ENCODE assay signal across 7 mouse cellular contexts in the genomic region with DNA sequence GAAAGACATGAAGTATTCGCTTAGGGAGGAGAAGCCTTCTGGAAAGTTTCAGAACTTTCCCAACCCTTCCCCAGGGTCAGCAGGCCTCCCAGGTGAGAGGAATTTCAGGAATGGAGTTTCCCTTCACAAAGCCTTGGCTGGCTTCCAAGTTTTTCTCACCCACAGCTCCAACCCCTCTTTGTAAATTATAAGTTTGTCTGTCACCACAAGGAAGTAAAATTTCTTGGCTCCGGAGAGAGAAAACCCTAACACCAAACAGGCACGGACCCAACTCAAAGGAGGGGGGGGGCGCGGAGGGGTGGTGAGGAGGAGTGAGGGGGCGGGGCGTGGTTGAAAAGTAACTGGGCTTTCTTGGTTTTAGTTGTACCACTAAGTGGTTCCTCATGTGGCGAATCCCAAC. TPM values are rescaled to one million over a fixed set of nuclear protein-coding genes. Genes with fewer than 3 reads are reported as not detected.
DNase-seq lines count a peak whose midpoint lies in the region; ATAC-seq lines count a peak whose summit lies in the region.

No protein-coding gene starts in this region.

- 7% methylated on average over 8 of the region's 8 CpGs for WGBS in forebrain, embryonic 14.5 days
- WGBS in hindbrain, embryonic 13.5 days, result 6% methylated on average over 8 of the region's 8 CpGs
- 3% methylated on average over 8 of the region's 8 CpGs for WGBS in limb, embryonic 15.5 days
- WGBS in midbrain, embryonic 13.5 days, result 13% methylated on average over 8 of the region's 8 CpGs

- H3K27ac ChIP-seq in forebrain, embryonic 14.5 days (ENCODE audit: low read depth, low read length), result no peak overlapping the region
- no peak overlapping the region for H3K27ac ChIP-seq in hindbrain, embryonic 13.5 days
- H3K27ac ChIP-seq in limb, embryonic 15.5 days, result no peak overlapping the region
- H3K27ac ChIP-seq in midbrain, embryonic 13.5 days, result no peak overlapping the region

- H3K27me3 ChIP-seq in forebrain, embryonic 14.5 days (replicated peaks; ENCODE audit: control insufficient read depth, insufficient read depth, low read length), result no peaks in the 10 kb centered on the region
- 0 out of 2 replicates have a peak, but pooled peaks cover 7% of the 10 kb centered on the region for H3K27me3 ChIP-seq in hindbrain, embryonic 13.5 days
- H3K27me3 ChIP-seq in limb, embryonic 15.5 days, result no peaks in the 10 kb centered on the region
- H3K27me3 ChIP-seq in midbrain, embryonic 13.5 days, result no peaks in the 10 kb centered on the region

- H3K36me3 ChIP-seq in forebrain, embryonic 14.5 days (ENCODE audit: control insufficient read depth, insufficient read depth, low read length), result no peaks in the 10 kb centered on the region
- H3K36me3 ChIP-seq in hindbrain, embryonic 13.5 days, result no peaks in the 10 kb centered on the region
- H3K36me3 ChIP-seq in limb, embryonic 15.5 days, result no peaks in the 10 kb centered on the region
- no peaks in the 10 kb centered on the region for H3K36me3 ChIP-seq in midbrain, embryonic 13.5 days

- no peaks in the 10 kb centered on the region for H3K9me3 ChIP-seq in forebrain, embryonic 14.5 days (replicated peaks; ENCODE audit: control insufficient read depth, low read length)
- no peaks in the 10 kb centered on the region for H3K9me3 ChIP-seq in hindbrain, embryonic 13.5 days
- H3K9me3 ChIP-seq in limb, embryonic 15.5 days, result no peaks in the 10 kb centered on the region
- H3K9me3 ChIP-seq in midbrain, embryonic 13.5 days, result no peaks in the 10 kb centered on the region

- peak overlapping the region; percentile 66; the same call in 1 of the 2 replicates for H3K9ac ChIP-seq in forebrain, embryonic 14.5 days (ENCODE audit: low read length)
- H3K9ac ChIP-seq in hindbrain, embryonic 13.5 days, result 0 out of 2 replicates have a peak overlapping the region, but pooled peaks have one; percentile 74
- no peak overlapping the region for H3K9ac ChIP-seq in limb, embryonic 15.5 days
- H3K9ac ChIP-seq in midbrain, embryonic 13.5 days (replicated peaks), result 0 out of 2 replicates have a peak overlapping the region, but pooled peaks have one; percentile 14

- peak overlapping the region; percentile 99 for H3K4me2 ChIP-seq in forebrain, embryonic 14.5 days (ENCODE audit: low read length)
- H3K4me2 ChIP-seq in hindbrain, embryonic 13.5 days, result peak overlapping the region; percentile 98
- peak overlapping the region; percentile 78 for H3K4me2 ChIP-seq in limb, embryonic 15.5 days
- H3K4me2 ChIP-seq in midbrain, embryonic 13.5 days (replicated peaks), result peak overlapping the region; percentile 94

- peak; percentile 32 for ATAC-seq in forebrain, embryonic 14.5 days
- ATAC-seq in hindbrain, embryonic 13.5 days (ENCODE audit: low FRiP score), result 0 out of 2 replicates have a peak, but pooled peaks have one; percentile 8
- 0 out of 2 replicates have a peak, but pooled peaks have one; percentile 35 for ATAC-seq in limb, embryonic 15.5 days (ENCODE audit: insufficient number of reproducible peaks, low FRiP score, low TSS enrichment, low read depth)
- ATAC-seq in midbrain, embryonic 13.5 days, result no peak
- no peak for ATAC-seq in monocyte, adult 5-6 weeks (replicated peaks; ENCODE audit: insufficient number of reproducible peaks, low FRiP score, low TSS enrichment, poor library complexity, severe bottlenecking)

- H3K4me1 ChIP-seq in forebrain, embryonic 14.5 days (ENCODE audit: control insufficient read depth, insufficient read depth, low read length), result 0 out of 2 replicates have a peak, but pooled peaks cover 2% of the 10 kb centered on the region
- peaks cover 12% of the 10 kb centered on the region; the same call in 1 of the 2 replicates for H3K4me1 ChIP-seq in hindbrain, embryonic 13.5 days (replicated peaks)
- peaks cover 8% of the 10 kb centered on the region; the same call in 1 of the 2 replicates for H3K4me1 ChIP-seq in limb, embryonic 15.5 days
- H3K4me1 ChIP-seq in midbrain, embryonic 13.5 days (replicated peaks), result peaks cover 13% of the 10 kb centered on the region; the same call in 1 of the 2 replicates

- DNase-seq in Muller cell, postnatal 12 days (ENCODE audit: inconsistent ontology term), result peak; percentile 69
- DNase-seq in adrenal gland, postnatal 36 days, result peak; percentile 13 to 42
- DNase-seq in forebrain, embryonic 14.5 days (ENCODE audit: low spot score), result peak; percentile 40

- peak overlapping the region; percentile 58 for H3K4me3 ChIP-seq in forebrain, embryonic 14.5 days (ENCODE audit: low read depth, low read length)
- H3K4me3 ChIP-seq in hindbrain, embryonic 13.5 days, result peak overlapping the region; percentile 62
- H3K4me3 ChIP-seq in limb, embryonic 15.5 days, result peak overlapping the region; percentile 62
- peak overlapping the region; percentile 65 for H3K4me3 ChIP-seq in midbrain, embryonic 13.5 days (replicated peaks)

RNA-seq across cellular contexts. Expression of a gene that starts 1.0 kb away (rescaled TPM):
- 10 to 100 TPM in 1 of 2 experiments, 1 to 10 TPM in 1; 5.8 to 10.5 TPM for total RNA-seq in adrenal gland, postnatal 36 days (2021)
- 4.9 and 5.3 TPM in 2 replicates for polyA plus RNA-seq in forebrain, embryonic 14.5 days (2014; fragmentation: Nextera tagmentation; extraction: Ambion mirVana)
- 5.3 and 6.4 TPM in 2 replicates for polyA plus RNA-seq in hindbrain, embryonic 13.5 days (2015; fragmentation: Nextera tagmentation; extraction: Ambion mirVana)
- 32.9 and 35.2 TPM in 2 replicates for polyA plus RNA-seq in limb, embryonic 15.5 days (2015; fragmentation: Nextera tagmentation; extraction: Ambion mirVana)
- polyA plus RNA-seq in midbrain, embryonic 13.5 days (2015; fragmentation: Nextera tagmentation; extraction: Ambion mirVana), result 4.8 and 5.6 TPM in 2 replicates
- total RNA-seq in monocyte, adult 5-6 weeks (2017), result 31.3 to 66.7 TPM (median 57.7 TPM) in 3 replicates

Comparison
In these comparisons a context has a peak if more than half of its experiments do, and no peak if none do; other contexts are left out.
1. ATAC-seq: peak in forebrain, embryonic 14.5 days (single experiment), hindbrain, embryonic 13.5 days (single experiment) and limb, embryonic 15.5 days (single experiment); none in midbrain, embryonic 13.5 days (single experiment) and monocyte, adult 5-6 weeks (single experiment).
2. Peak in every context shown above with its lines, with median percentiles within 50 percentile points of each other: DNase-seq, H3K4me2 ChIP-seq and H3K4me3 ChIP-seq.